24 mouse cellular contexts compared by ENCODE assay signal in the genomic region with DNA sequence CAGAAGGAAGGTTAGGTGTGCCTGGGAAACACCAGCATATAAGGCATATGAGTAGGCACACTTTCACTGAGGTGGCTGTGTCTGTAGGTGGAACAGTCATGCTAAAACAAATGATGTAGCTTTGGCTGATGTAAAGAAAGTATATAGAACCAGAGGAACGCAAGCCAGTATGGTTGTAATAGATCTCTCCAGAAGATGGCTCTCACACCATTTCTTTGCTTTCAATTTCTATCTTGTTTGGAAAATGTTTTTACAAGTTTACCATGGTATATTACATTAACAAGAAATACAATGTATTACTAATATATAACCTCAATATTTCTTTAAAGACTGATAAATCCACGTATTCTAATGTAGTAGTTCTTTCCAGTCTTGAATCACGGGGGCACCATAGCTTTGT.
"Had no signal": no experiment of that assay in that cellular context is flagged by ENCODE, and none has a peak within 500 bp of the region (broad histone marks: within the 10 kb centered on the region; RNA-seq: fewer than 3 reads in every experiment).

No protein-coding gene starts in this region.

- H3K9me3 ChIP-seq: heart, embryonic 10.5 days; heart, embryonic 12.5 days; kidney, embryonic 15.5 days; limb, embryonic 13.5 days; limb, embryonic 15.5 days; liver, embryonic 12.5 days had no signal

- H3K9ac ChIP-seq: heart, embryonic 12.5 days; hindbrain, embryonic 14.5 days; kidney, embryonic 15.5 days; limb, embryonic 13.5 days; limb, embryonic 15.5 days; liver, embryonic 12.5 days; liver, embryonic 14.5 days had no signal

- H3K27me3 ChIP-seq: heart, embryonic 12.5 days; kidney, embryonic 15.5 days; limb, embryonic 13.5 days; limb, embryonic 15.5 days; liver, embryonic 12.5 days had no signal

- H3K4me2 ChIP-seq: heart, embryonic 12.5 days; hindbrain, embryonic 14.5 days; kidney, embryonic 15.5 days; limb, embryonic 13.5 days; limb, embryonic 15.5 days; liver, embryonic 12.5 days had no signal

- H3K4me3 ChIP-seq: gastrocnemius, adult 2 months; heart, embryonic 10.5 days; heart, embryonic 12.5 days; kidney, embryonic 15.5 days; limb, embryonic 13.5 days; limb, embryonic 15.5 days; liver, embryonic 12.5 days had no signal

- H3K4me1 ChIP-seq: heart, embryonic 10.5 days; heart, embryonic 12.5 days; kidney, embryonic 15.5 days; limb, embryonic 13.5 days; limb, embryonic 15.5 days; liver, embryonic 12.5 days had no signal

- ATAC-seq: hindbrain, embryonic 16.5 days; intestine, embryonic 16.5 days; liver, embryonic 12.5 days had no signal

- H3K36me3 ChIP-seq: heart, embryonic 10.5 days; heart, embryonic 12.5 days; kidney, embryonic 15.5 days; limb, embryonic 13.5 days; limb, embryonic 15.5 days; liver, embryonic 12.5 days had no signal

- H3K27ac ChIP-seq: gastrocnemius, adult 2 months; heart, embryonic 10.5 days; hindbrain, embryonic 14.5 days; kidney, embryonic 15.5 days; kidney, postnatal 0 days; limb, embryonic 13.5 days; limb, embryonic 15.5 days; liver, embryonic 12.5 days; liver, embryonic 14.5 days had no signal

- DNase-seq: gastrocnemius, adult 2 months; gastrocnemius, postnatal 10 days; gastrocnemius, postnatal 25 days; heart, adult 18-20 months; heart, postnatal 10 days; kidney, adult 11 months; kidney, adult 2 months; kidney, adult 9 months; kidney, postnatal 14 days; kidney, postnatal 36 days; layer of hippocampus, adult 9-11 months; layer of hippocampus, postnatal 36 days; left cerebral cortex, postnatal 4 days had no signal
